Mouse (Mus musculus): ENCODE measurements around the gene Myl4. TPM values are rescaled to one million over a fixed set of nuclear protein-coding genes. Genes with fewer than 3 reads are reported as not detected.

Myl4 gene
- polyA plus RNA-seq, 1 experiment from 2014 or later = 80.4 TPM

DNA sequence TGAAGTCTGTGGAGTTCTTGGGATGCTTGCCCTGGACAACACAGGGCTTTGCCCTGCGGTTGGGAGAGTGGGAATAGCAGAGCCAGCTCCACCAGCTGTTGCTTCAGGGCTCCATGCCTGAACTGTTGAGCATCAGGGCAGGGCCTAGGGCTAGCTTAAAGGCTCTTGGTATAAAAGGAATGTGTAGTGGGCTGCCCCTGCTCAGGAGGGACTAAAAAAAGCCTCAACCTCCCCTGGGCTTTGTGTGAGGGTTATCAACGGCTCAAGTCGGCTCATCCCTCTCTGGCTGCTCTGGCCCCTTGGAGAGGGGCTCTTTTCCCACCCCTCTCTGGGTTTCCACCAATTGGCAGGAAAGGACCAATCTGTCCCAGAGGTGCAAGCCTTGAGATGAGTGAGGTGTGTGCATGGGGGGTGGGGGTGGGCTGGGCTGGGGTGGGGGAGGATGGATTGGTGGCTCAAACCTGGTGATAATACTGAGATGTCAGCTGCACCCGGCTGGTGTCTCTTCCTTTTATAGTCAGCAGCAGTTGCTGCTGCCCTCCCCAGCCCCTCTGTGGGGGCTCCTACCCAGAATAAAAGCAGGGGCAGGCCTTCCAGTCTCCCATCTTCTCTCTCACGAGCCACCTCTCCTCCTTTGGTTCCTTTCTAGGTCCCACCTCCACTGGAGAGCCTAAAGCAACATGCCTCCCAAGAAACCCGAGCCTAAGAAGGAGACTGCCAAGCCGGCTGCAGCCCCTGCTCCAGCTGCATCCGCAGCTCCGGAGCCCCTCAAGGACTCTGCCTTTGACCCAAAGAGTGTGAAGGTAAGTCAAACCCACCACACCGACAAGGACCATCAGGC lies 26.5 kb downstream of the Myl4 start:
- H3K4me3 ChIP-seq (ENCODE audit: low read depth, low read length) = no peak overlapping the region
- DNase-seq (ENCODE audit: low spot score) = no peak
- no peak overlapping the region for H3K9ac ChIP-seq (replicated peaks; ENCODE audit: low read depth)
- H3K27me3 ChIP-seq (replicated peaks; ENCODE audit: insufficient read depth, low read length) = no peaks in the 10 kb centered on the region
- no peak for TF ChIP-seq CTCF (IDR thresholded peaks at IDR 0.05)
- no peak for TF ChIP-seq EP300 (IDR thresholded peaks at IDR 0.05)
- no peaks in the 10 kb centered on the region for H3K9me3 ChIP-seq (ENCODE audit: low read length)
- ATAC-seq = no peak
- no peaks in the 10 kb centered on the region for H3K36me3 ChIP-seq (ENCODE audit: insufficient read depth, low read length)
- no peak overlapping the region for H3K4me2 ChIP-seq (replicated peaks; ENCODE audit: low read depth, low read length)
- no peak overlapping the region for H3K27ac ChIP-seq (ENCODE audit: low read length)
- WGBS = 53% methylated on average over 10 of the region's 10 CpGs
- no peaks in the 10 kb centered on the region for H3K4me1 ChIP-seq (ENCODE audit: insufficient read depth, low read depth, low read length)

DNA sequence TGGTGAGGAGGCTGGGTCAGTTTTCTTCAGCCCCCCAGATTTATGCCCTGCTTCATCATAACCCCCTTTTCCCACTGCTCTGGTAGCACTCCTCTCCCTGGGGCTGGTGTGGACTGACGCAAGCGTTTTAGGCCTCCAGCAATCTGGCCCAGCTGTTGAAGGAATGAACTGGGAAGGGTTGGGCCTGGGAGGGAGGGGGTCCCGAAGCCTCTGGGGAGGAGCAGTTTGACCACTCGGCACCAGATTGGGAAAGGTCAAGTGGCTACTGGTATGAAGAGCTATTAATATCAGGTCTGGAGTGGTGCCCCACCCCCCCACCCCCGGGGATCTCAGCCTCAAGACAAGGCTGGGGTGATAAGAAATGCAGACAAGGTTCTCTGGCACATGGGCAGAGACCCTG lies 27.6 kb downstream of the Myl4 start:
- H3K36me3 ChIP-seq (ENCODE audit: insufficient read depth, low read length) = no peaks in the 10 kb centered on the region
- H3K4me1 ChIP-seq (ENCODE audit: insufficient read depth, low read depth, low read length) = no peaks in the 10 kb centered on the region
- H3K4me2 ChIP-seq (replicated peaks; ENCODE audit: low read depth, low read length) = no peak overlapping the region
- no peaks in the 10 kb centered on the region for H3K9me3 ChIP-seq (ENCODE audit: low read length)
- DNase-seq (ENCODE audit: low spot score) = no peak
- H3K27ac ChIP-seq (ENCODE audit: low read length) = no peak overlapping the region
- ATAC-seq = peak; percentile 51; the same call in 1 of the 2 replicates
- WGBS = 11% methylated on average over 5 of the region's 5 CpGs
- no peak overlapping the region for H3K4me3 ChIP-seq (ENCODE audit: low read depth, low read length)
- no peak overlapping the region for H3K9ac ChIP-seq (replicated peaks; ENCODE audit: low read depth)
- H3K27me3 ChIP-seq (replicated peaks; ENCODE audit: insufficient read depth, low read length) = no peaks in the 10 kb centered on the region
- TF ChIP-seq EP300 (IDR thresholded peaks at IDR 0.05) (no peak), CTCF (IDR thresholded peaks at IDR 0.05) (no peak)

DNA sequence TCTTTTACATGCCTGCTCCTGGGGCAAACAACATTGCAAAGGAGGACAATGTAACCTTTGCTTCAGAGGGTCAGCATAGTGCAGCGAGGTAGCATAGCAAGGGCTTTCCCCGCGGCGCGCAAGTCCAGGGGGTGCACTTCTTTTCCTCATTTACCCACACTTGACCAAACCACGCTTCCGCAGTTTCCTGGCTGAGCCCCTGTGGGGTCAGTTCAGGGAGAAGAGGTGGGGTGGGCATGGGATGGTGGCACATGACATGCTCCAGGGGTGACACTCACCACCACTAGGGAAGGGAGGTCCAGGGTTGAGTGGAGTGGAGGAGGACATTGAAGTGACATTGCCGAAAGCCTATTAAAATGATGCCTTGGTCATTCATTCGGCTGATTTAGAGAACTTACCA lies 28.6 kb downstream of the Myl4 start:
- ATAC-seq = no peak
- no peak for DNase-seq (ENCODE audit: low spot score)
- Histone ChIP-seq H3K4me1 (ENCODE audit: insufficient read depth, low read depth, low read length) (no peaks in the 10 kb centered on the region), H3K9ac (replicated peaks; ENCODE audit: low read depth) (no peak overlapping the region), H3K27ac (ENCODE audit: low read length) (no peak overlapping the region), H3K4me2 (replicated peaks; ENCODE audit: low read depth, low read length) (no peak overlapping the region), H3K36me3 (ENCODE audit: insufficient read depth, low read length) (no peaks in the 10 kb centered on the region), H3K4me3 (ENCODE audit: low read depth, low read length) (no peak overlapping the region), H3K9me3 (ENCODE audit: low read length) (no peaks in the 10 kb centered on the region), H3K27me3 (replicated peaks; ENCODE audit: insufficient read depth, low read length) (no peaks in the 10 kb centered on the region)
- TF ChIP-seq CTCF (IDR thresholded peaks at IDR 0.05) = no peak
- TF ChIP-seq EP300 (IDR thresholded peaks at IDR 0.05) = no peak
- 74% methylated on average over 9 of the region's 9 CpGs for WGBS

DNA sequence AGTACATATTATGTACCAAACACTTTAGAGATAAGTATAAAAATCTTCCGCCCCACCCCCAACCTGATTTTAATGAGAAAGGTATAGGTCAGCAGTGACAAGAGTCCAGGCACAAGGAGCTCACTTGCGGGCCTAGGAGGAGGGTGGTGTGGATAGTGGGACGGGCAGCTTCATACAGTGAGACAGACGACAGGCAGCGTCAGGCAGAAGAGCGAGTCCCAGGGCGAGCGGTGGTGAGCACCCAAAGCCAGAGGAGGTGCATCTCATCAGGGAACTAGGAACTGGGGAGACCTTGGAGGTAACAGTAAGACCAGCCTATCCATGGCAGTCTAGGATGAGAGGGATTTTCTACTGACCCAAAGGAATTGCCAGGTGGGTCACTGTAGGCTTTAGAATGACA lies 29.1 kb downstream of the Myl4 start:
- H3K9ac ChIP-seq (replicated peaks; ENCODE audit: low read depth) = no peak overlapping the region

GRCm38 (mm10) chr11:104580091-104580490 lies 29.6 kb downstream of the Myl4 start:
- WGBS = 38% methylated on average over 6 of the region's 6 CpGs
- DNase-seq (ENCODE audit: low spot score) (peak; percentile 49), ATAC-seq (peak; percentile 61; the same call in 1 of the 2 replicates)
- H3K4me3 ChIP-seq (ENCODE audit: low read depth, low read length) = no peak overlapping the region
- no peaks in the 10 kb centered on the region for H3K27me3 ChIP-seq (replicated peaks; ENCODE audit: insufficient read depth, low read length)
- H3K9ac ChIP-seq (replicated peaks; ENCODE audit: low read depth) = no peak overlapping the region
- no peak overlapping the region for H3K4me2 ChIP-seq (replicated peaks; ENCODE audit: low read depth, low read length)
- H3K4me1 ChIP-seq (ENCODE audit: insufficient read depth, low read depth, low read length) = no peaks in the 10 kb centered on the region
- no peak overlapping the region for H3K27ac ChIP-seq (ENCODE audit: low read length)
- no peaks in the 10 kb centered on the region for H3K9me3 ChIP-seq (ENCODE audit: low read length)
- no peaks in the 10 kb centered on the region for H3K36me3 ChIP-seq (ENCODE audit: insufficient read depth, low read length)
- TF ChIP-seq EP300 (IDR thresholded peaks at IDR 0.05) (no peak), CTCF (IDR thresholded peaks at IDR 0.05) (no peak)

More for the DNA sequence above, 29.1 kb downstream of the Myl4 start:
- WGBS = 92% methylated on average over 8 of the region's 8 CpGs
- H3K4me3 ChIP-seq (ENCODE audit: low read depth, low read length) = no peak overlapping the region
- ATAC-seq (no peak), DNase-seq (ENCODE audit: low spot score) (no peak)
- H3K4me1 ChIP-seq (ENCODE audit: insufficient read depth, low read depth, low read length) = no peaks in the 10 kb centered on the region
- H3K27ac ChIP-seq (ENCODE audit: low read length) = no peak overlapping the region
- TF ChIP-seq EP300 (IDR thresholded peaks at IDR 0.05) = no peak
- no peak for TF ChIP-seq CTCF (IDR thresholded peaks at IDR 0.05)
- H3K9me3 ChIP-seq (ENCODE audit: low read length) = no peaks in the 10 kb centered on the region
- no peak overlapping the region for H3K4me2 ChIP-seq (replicated peaks; ENCODE audit: low read depth, low read length)
- H3K36me3 ChIP-seq (ENCODE audit: insufficient read depth, low read length) = no peaks in the 10 kb centered on the region
- no peaks in the 10 kb centered on the region for H3K27me3 ChIP-seq (replicated peaks; ENCODE audit: insufficient read depth, low read length)

GRCm38 (mm10) chr11:104580606-104581005 lies 30.1 kb downstream of the Myl4 start:
- TF ChIP-seq CTCF (IDR thresholded peaks at IDR 0.05) (no peak), EP300 (IDR thresholded peaks at IDR 0.05) (no peak)
- 74% methylated on average over 5 of the region's 5 CpGs for WGBS
- DNase-seq (ENCODE audit: low spot score) = no peak
- Histone ChIP-seq H3K4me3 (ENCODE audit: low read depth, low read length) (no peak overlapping the region), H3K27ac (ENCODE audit: low read length) (no peak overlapping the region), H3K36me3 (ENCODE audit: insufficient read depth, low read length) (no peaks in the 10 kb centered on the region), H3K27me3 (replicated peaks; ENCODE audit: insufficient read depth, low read length) (no peaks in the 10 kb centered on the region), H3K9me3 (ENCODE audit: low read length) (no peaks in the 10 kb centered on the region), H3K4me1 (ENCODE audit: insufficient read depth, low read depth, low read length) (no peaks in the 10 kb centered on the region), H3K4me2 (replicated peaks; ENCODE audit: low read depth, low read length) (no peak overlapping the region), H3K9ac (replicated peaks; ENCODE audit: low read depth) (no peak overlapping the region)
- ATAC-seq = no peak
